Mouse (Mus musculus) midbrain, embryonic 13.5 days (tissue): ENCODE measurements around the gene Bach2. TPM values are rescaled to one million over a fixed set of nuclear protein-coding genes. Genes with fewer than 3 reads are reported as not detected.

Experiments used
- ATAC-seq: fragments of 200-750 bp; cut with Nextera tagmentation; 2 replicates; pipeline ENCODE4 v1.8.0; 2017; ENCODE audit warnings: mild to moderate bottlenecking, moderate TSS enrichment, moderate library complexity
- H3K27ac ChIP-seq: fragments of 300-500 bp; sonication (generic); 2 replicates; pipeline ENCODE4 v1.5.1; 2015; ENCODE audit warnings: inconsistent platforms, mild to moderate bottlenecking, moderate library complexity
- H3K27me3 ChIP-seq: fragments of 300-500 bp; sonication (generic); 2 replicates; pipeline ENCODE4 v1.6.1; 2015; ENCODE audit warnings: mild to moderate bottlenecking, inconsistent platforms
- H3K36me3 ChIP-seq: fragments of 300-500 bp; sonication (generic); 2 replicates; pipeline ENCODE4 v1.6.1; 2015; ENCODE audit warnings: mild to moderate bottlenecking, inconsistent platforms
- H3K4me1 ChIP-seq: fragments of 300-500 bp; sonication (generic); replicated peaks from 2 replicates; pipeline ENCODE4 v1.6.1; 2015; ENCODE audit warnings: inconsistent platforms
- H3K4me2 ChIP-seq: fragments of 300-500 bp; sonication (generic); replicated peaks from 2 replicates; pipeline ENCODE4 v1.6.1; 2015; ENCODE audit warnings: moderate library complexity, mild to moderate bottlenecking, inconsistent platforms
- H3K4me3 ChIP-seq: fragments of 300-500 bp; sonication (generic); replicated peaks from 2 replicates; pipeline ENCODE4 v1.5.1; 2015; ENCODE audit warnings: mild to moderate bottlenecking, inconsistent platforms
- H3K9ac ChIP-seq: fragments of 300-500 bp; sonication (generic); replicated peaks from 2 replicates; pipeline ENCODE4 v1.6.1; 2015; ENCODE audit warnings: mild to moderate bottlenecking, inconsistent platforms
- H3K9me3 ChIP-seq: fragments of 300-500 bp; sonication (generic); 2 replicates; pipeline ENCODE4 v1.6.1; 2016; ENCODE audit warnings: mild to moderate bottlenecking, inconsistent platforms
- WGBS: fragments of 180-500 bp; shearing (Covaris S2); methylation state at CpG from one replicate; pipeline ENCODE4 v1.1.7; 2015; 5-methylcytosine and 5-hydroxymethylcytosine counted together
- polyA plus RNA-seq: library from polyadenylated mRNA; unstranded; fragments of >200 nt; fragmentation: Nextera tagmentation; extraction: Ambion mirVana; gene quantifications from 2 replicates; pipeline ENCODE4 v1.2.1, GENCODE M21; 2015

The Bach2 gene
- 21.3 and 22.7 TPM in 2 replicates for polyA plus RNA-seq

DNA sequence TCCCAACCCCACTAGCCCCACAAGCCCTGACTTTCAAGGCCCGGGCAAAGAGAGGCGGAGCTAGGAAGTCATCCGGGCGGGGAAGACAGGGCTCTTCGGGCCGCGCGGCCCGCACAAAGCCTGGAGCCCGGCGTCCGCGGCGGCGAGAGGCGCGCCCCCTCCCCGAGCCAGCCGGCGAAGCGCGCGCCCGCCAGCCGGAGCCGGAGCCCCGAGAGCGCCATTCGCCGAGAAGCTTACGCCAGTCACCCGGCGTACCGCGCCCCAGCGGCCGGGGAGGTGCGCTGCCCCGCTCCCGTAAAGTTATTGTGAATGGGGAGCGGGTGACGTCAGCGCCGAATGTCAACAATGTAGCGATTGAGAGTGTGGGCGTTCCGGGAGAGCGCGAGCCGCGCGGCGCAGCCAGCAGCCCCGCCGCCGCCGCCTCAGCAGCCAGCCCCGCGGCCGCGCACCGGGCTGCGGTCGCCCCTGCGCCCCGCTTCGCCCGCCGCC lies at the start of gene Bach2:
TSS of gene Bach2 (plus strand) at position 439 of the 489 bp plus-strand sequence.
- peak within 1 kb of the TSS; percentile 80 for H3K4me3 ChIP-seq
- peak; percentile 89 for ATAC-seq
- peak within 1 kb of the TSS; percentile 80 for H3K4me2 ChIP-seq
- H3K9me3 ChIP-seq = no peaks in the 10 kb centered on the region
- H3K36me3 ChIP-seq = no peaks in the 10 kb centered on the region
- peaks cover 44% of the 10 kb centered on the region for H3K4me1 ChIP-seq
- H3K27me3 ChIP-seq = peaks cover 7% of the 10 kb centered on the region
- H3K27ac ChIP-seq = peak within 1 kb of the TSS; percentile 98
- H3K9ac ChIP-seq = peak within 1 kb of the TSS; percentile 96
- under 1% methylated on average over 54 of the region's 69 CpGs for WGBS

DNA sequence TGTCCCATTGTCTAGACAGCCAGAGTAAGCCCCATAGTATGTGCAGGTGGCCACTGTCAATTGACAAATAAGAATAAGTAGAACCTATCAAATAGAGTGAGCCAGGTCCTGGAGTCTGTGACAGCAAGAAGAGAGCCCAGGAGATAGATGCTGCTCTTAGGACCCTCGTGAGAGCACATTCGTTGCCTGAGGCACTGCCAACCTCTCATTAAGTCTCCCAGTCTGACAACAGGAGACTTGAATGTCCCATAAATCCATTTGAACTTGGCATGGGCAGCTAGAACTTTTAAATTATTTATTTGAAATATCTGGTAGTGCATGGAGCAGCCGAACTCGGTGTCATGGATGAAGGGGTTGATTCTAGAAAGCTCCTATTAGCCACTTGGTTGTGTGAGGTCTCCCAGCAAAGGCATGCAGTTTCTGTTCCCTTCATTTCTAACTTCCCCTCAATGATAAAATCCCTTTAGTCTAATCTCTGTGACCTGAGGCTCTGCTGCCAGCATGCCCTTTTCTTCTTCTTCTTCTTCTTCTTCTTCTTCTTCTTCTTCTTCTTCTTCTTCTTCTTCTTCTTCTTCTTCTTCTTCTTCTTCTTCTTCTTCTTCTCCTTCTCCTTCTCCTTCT lies 49.1 kb upstream of the Bach2 start:
- H3K27ac ChIP-seq = no peak overlapping the region
- H3K9me3 ChIP-seq = no peaks in the 10 kb centered on the region
- H3K4me1 ChIP-seq = no peaks in the 10 kb centered on the region; the same call in 1 of the 2 replicates
- 82% methylated on average over 4 of the region's 4 CpGs for WGBS
- no peaks in the 10 kb centered on the region for H3K27me3 ChIP-seq
- H3K4me2 ChIP-seq = no peak overlapping the region
- no peak for ATAC-seq
- no peaks in the 10 kb centered on the region for H3K36me3 ChIP-seq
- H3K4me3 ChIP-seq = no peak overlapping the region
- H3K9ac ChIP-seq = no peak overlapping the region

DNA sequence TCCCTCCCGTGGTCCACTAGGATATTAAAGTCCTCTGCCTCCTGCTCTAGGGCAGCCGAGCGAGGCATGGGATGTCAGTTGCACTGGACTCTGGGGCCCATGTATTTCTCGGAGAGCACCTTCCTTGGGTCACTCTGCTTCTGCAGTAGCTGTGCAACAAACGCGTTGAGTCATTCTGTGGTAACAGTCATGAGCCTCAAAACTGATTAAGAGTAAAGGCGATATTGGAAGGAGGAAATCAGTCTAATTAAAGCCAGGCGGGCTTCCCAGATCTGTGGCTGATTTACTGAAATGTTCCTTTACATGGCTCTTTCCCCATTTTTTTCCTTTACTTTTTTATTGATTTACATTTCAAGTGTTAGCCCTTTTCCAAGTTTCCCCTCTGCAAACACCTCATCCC lies 48.1 kb upstream of the Bach2 start:
- WGBS = 85% methylated on average over 8 of the region's 8 CpGs
- no peaks in the 10 kb centered on the region; the same call in 1 of the 2 replicates for H3K4me1 ChIP-seq
- no peak overlapping the region for H3K4me2 ChIP-seq
- H3K9ac ChIP-seq = no peak overlapping the region
- H3K9me3 ChIP-seq = no peaks in the 10 kb centered on the region
- no peak overlapping the region for H3K27ac ChIP-seq
- no peaks in the 10 kb centered on the region for H3K27me3 ChIP-seq
- H3K36me3 ChIP-seq = no peaks in the 10 kb centered on the region
- H3K4me3 ChIP-seq = no peak overlapping the region
- ATAC-seq = no peak

DNA sequence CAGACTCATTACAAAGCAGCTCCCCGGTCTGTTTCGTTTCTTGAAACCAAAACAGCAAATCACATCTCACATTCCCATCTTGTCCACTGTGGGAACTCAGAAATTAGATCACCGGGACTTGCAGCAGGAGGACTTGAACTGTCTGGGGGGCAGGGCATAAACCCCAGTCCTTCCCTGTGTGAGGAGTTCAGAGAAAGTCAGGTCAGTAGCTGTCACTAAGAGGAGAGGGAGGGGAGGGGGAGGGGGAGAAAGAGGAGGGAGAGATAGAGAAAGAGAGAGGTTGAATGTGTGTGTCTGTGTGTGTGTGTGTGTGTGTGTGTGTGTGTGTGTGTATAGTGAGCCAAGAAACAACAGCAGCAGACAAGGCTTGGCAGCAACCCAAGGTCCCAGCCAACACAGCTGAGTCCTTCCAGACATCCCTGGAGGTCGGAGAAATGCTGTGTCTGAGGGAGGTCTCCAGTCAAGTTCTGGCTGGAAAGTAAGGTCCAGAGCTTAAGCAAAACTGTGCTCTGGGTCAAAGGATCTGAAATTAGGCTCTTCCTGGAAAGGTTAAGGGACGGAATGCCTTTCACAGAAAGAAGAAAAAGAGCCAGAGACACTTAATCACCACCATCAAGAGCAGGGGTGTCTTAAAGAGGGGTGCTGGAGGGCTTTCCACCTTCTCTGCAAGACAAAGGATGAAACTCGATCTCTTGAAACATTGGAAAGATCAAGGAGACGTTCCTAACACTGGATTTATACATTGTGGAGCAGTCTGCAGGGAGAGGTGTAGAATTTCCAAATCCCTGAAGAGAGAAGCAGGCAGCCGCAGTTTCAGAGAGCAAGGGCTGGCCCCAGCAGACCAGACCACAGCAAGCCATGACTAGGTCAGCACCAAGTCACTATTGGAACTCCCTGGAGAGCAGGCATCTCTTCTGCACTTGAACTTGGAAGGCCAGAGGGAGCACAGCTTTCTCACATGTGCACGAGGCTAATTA lies 42.4 kb upstream of the Bach2 start:
- ATAC-seq = peak; percentile 79
- Histone ChIP-seq H3K9ac (no peak overlapping the region), H3K36me3 (no peaks in the 10 kb centered on the region), H3K9me3 (no peaks in the 10 kb centered on the region), H3K27me3 (no peaks in the 10 kb centered on the region), H3K27ac (no peak overlapping the region), H3K4me1 (peaks cover 12% of the 10 kb centered on the region), H3K4me2 (no peak overlapping the region), H3K4me3 (no peak overlapping the region)
- WGBS = 23% methylated on average over 9 of the region's 9 CpGs

DNA sequence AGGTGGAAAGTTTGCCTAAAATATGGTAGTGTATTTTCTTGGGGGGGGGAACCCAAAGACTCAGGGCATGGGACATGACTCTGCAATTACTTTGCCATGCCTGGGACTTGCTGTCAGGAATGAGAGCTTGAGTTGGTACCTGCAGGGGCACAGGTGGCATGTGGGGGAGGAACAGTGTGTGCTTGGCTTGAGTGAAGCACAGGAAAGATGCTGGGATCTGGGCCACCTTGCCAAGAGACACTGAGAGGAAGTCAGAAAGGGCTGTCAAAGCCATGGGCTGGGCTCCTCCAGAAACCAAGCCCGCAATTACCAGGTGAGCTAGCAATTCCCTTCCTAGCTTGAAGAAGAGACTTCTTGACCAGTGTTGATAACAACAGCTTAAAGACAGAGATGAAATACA lies 40.6 kb upstream of the Bach2 start:
- 92% methylated on average over 1 of the region's 1 CpGs for WGBS
- no peaks in the 10 kb centered on the region for H3K36me3 ChIP-seq
- no peak for ATAC-seq
- H3K27ac ChIP-seq = no peak overlapping the region
- H3K9me3 ChIP-seq = no peaks in the 10 kb centered on the region
- no peak overlapping the region for H3K9ac ChIP-seq
- H3K4me2 ChIP-seq = no peak overlapping the region
- H3K27me3 ChIP-seq = no peaks in the 10 kb centered on the region
- H3K4me1 ChIP-seq = peaks cover 12% of the 10 kb centered on the region
- H3K4me3 ChIP-seq = no peak overlapping the region

DNA sequence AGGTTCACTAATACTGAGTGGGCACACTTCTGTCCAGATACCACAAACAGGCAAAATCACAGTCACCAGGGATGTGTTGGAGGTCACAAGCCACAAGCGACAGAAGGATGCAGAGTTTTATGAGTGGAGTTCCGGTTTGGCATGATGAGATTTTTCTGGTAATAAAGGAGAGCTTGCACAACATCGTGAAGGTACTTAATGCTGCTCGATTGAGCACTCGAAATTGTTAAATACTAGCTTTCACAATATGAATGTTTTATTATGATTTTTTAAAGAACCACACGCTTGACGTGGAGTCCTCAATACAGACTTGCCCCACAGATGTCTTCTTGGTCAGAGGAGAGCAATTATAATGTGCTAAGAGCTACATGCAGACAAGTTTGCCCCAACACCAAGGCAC lies 40.0 kb upstream of the Bach2 start:
- 90% methylated on average over 7 of the region's 7 CpGs for WGBS
- H3K27ac ChIP-seq = no peak overlapping the region
- H3K4me3 ChIP-seq = no peak overlapping the region
- H3K36me3 ChIP-seq = no peaks in the 10 kb centered on the region
- peaks cover 12% of the 10 kb centered on the region for H3K4me1 ChIP-seq
- H3K9ac ChIP-seq = no peak overlapping the region
- no peak overlapping the region for H3K4me2 ChIP-seq
- H3K27me3 ChIP-seq = no peaks in the 10 kb centered on the region
- H3K9me3 ChIP-seq = no peaks in the 10 kb centered on the region
- no peak for ATAC-seq

DNA sequence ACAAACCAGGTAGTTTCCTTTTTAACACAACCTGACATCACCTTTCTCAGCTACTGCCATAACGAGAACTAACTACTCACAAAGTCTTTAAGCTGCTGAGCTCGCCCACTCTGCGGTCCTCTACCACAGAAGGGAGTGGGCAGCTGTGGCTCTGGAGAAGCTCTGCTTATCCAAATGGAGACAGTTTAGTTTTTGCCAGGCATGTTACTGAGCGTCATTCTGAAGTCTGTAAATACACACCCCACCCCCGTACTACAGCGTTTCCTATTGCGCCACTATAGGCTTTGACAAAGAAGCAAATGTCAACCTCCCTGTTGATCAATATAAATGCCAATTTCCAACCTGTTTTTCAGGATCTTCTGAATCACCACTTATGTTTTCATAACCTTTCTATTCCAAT lies 39.4 kb upstream of the Bach2 start:
- Histone ChIP-seq H3K9ac (no peak overlapping the region), H3K4me3 (no peak overlapping the region), H3K4me1 (peaks cover 12% of the 10 kb centered on the region), H3K27me3 (no peaks in the 10 kb centered on the region), H3K4me2 (no peak overlapping the region), H3K36me3 (no peaks in the 10 kb centered on the region), H3K9me3 (no peaks in the 10 kb centered on the region), H3K27ac (no peak overlapping the region)
- 86% methylated on average over 7 of the region's 7 CpGs for WGBS
- no peak for ATAC-seq

DNA sequence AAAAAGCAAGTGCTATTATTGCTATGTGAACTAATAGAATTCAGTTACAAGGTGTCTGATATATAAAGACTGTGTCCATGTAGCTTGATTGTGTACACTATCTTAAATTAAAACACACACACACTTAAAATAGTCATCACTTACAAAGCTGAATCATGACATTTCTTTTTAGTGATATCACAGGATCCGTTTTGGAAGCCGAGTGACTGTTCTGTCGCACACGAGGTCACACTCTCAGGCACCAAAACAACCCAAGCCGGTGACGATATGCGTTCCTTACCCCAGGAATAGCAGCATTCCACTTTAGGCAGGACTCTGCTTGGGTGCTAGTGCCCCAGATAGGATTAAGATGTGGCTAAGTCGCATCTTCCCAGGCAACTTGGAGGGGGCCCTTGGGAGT lies 37.5 kb upstream of the Bach2 start:
- H3K27ac ChIP-seq = no peak overlapping the region
- H3K4me1 ChIP-seq = peaks cover 8% of the 10 kb centered on the region
- no peak overlapping the region for H3K4me3 ChIP-seq
- H3K4me2 ChIP-seq = no peak overlapping the region
- H3K27me3 ChIP-seq = no peaks in the 10 kb centered on the region
- 0 out of 2 replicates have a peak, but pooled peaks cover 5% of the 10 kb centered on the region for H3K9me3 ChIP-seq
- H3K9ac ChIP-seq = no peak overlapping the region
- H3K36me3 ChIP-seq = no peaks in the 10 kb centered on the region
- no peak for ATAC-seq
- WGBS = 67% methylated on average over 8 of the region's 8 CpGs

DNA sequence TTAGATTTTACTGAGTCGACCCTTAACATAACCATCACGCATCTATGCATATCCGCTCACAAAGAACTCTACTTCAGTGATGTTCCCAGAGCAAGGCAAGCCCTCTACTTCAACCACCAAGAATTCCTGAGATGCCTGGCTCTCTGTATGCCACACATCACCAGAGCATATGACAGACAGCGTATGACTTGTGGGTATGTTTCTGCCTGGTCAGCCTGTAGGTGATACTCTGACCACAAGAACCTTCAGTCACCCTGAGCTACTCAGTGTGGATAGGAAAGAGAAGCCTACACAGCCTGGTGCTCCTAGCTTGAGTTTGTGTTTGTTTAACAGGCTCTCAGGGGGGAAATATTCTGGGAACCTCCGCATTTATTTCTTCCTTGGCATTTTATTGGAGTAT lies 36.2 kb upstream of the Bach2 start:
- H3K9ac ChIP-seq = no peak overlapping the region
- H3K4me3 ChIP-seq = no peak overlapping the region
- no peaks in the 10 kb centered on the region for H3K27me3 ChIP-seq
- H3K4me1 ChIP-seq = no peaks in the 10 kb centered on the region
- no peak for ATAC-seq
- H3K9me3 ChIP-seq = 0 out of 2 replicates have a peak, but pooled peaks cover 5% of the 10 kb centered on the region
- WGBS = 95% methylated on average over 5 of the region's 5 CpGs
- no peak overlapping the region for H3K4me2 ChIP-seq
- no peaks in the 10 kb centered on the region for H3K36me3 ChIP-seq
- no peak overlapping the region for H3K27ac ChIP-seq

DNA sequence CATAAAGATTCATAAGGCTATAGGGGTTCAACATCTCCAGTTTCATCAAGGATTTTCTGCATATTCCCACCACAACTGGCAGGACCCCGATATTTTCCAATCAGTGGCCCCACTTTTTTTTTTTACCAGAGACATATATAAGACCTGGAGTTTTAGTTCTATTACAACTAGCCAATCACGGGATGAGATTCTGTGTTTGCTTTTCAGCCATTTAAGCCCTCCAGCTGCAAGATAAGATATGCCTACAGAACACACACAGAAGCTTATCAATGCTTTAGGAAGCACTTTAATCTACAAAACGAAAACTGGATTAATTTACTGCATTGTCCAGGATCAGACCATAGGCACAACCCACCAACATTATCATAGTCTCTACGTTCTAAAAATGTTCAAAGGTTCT lies 33.8 kb upstream of the Bach2 start:
- 87% methylated on average over 4 of the region's 4 CpGs for WGBS

DNA sequence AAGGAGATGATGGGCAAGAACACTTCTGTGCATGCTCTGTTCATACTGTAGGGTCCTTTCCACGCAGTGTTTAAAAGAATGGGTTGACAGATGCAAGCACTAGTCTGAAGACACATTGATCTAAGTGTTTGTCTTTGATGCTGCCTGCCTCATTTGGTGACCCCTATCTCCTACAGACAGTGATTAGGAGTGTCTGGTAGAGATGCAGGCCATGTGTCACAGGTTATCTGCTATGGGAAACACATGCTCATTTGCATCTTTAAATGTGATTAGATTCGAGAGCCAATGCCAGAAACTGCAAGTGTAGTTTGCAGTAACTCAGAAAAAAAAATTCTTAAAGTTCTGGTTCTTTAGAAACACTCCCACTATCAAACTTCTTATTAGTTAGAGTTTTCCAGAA lies 32.8 kb upstream of the Bach2 start:
- Histone ChIP-seq H3K27ac (no peak overlapping the region), H3K4me2 (no peak overlapping the region), H3K4me1 (peaks cover 5% of the 10 kb centered on the region), H3K27me3 (no peaks in the 10 kb centered on the region), H3K36me3 (no peaks in the 10 kb centered on the region), H3K9me3 (0 out of 2 replicates have a peak, but pooled peaks cover 5% of the 10 kb centered on the region), H3K4me3 (no peak overlapping the region), H3K9ac (no peak overlapping the region)
- ATAC-seq = no peak
- WGBS = 76% methylated on average over 2 of the region's 2 CpGs

More for the DNA sequence above, 33.8 kb upstream of the Bach2 start:
- Histone ChIP-seq H3K9me3 (0 out of 2 replicates have a peak, but pooled peaks cover 5% of the 10 kb centered on the region), H3K27me3 (no peaks in the 10 kb centered on the region), H3K36me3 (no peaks in the 10 kb centered on the region), H3K4me1 (no peaks in the 10 kb centered on the region), H3K9ac (no peak overlapping the region), H3K4me3 (no peak overlapping the region), H3K27ac (no peak overlapping the region), H3K4me2 (no peak overlapping the region)
- ATAC-seq = no peak

DNA sequence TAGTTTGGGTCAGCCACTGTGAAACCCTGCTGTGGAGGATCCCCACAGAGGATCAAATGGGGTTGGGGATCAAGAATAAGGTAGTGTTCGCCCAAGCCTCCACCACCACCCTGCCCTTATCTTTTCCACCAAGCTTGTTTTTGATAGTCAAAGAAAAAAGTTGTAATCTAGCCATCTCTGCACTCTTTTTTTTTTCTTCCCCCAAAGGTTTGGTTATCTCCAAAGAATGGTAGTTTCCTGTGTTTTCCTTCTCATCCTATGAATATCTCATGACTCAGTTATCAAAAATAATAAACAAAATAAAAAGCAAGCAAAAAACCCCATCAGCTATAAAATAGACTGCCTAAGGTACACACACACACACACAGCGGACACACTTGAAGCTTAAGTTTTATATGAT lies 28.6 kb upstream of the Bach2 start:
- Histone ChIP-seq H3K9me3 (no peaks in the 10 kb centered on the region), H3K4me2 (no peak overlapping the region), H3K4me1 (peaks cover 6% of the 10 kb centered on the region), H3K27me3 (no peaks in the 10 kb centered on the region), H3K4me3 (no peak overlapping the region), H3K36me3 (no peaks in the 10 kb centered on the region), H3K9ac (no peak overlapping the region), H3K27ac (no peak overlapping the region)
- WGBS = 94% methylated on average over 2 of the region's 2 CpGs
- no peak for ATAC-seq
